Mouse (Mus musculus): Measurements from ENCODE around the gene Ms4a4b.

DNA sequence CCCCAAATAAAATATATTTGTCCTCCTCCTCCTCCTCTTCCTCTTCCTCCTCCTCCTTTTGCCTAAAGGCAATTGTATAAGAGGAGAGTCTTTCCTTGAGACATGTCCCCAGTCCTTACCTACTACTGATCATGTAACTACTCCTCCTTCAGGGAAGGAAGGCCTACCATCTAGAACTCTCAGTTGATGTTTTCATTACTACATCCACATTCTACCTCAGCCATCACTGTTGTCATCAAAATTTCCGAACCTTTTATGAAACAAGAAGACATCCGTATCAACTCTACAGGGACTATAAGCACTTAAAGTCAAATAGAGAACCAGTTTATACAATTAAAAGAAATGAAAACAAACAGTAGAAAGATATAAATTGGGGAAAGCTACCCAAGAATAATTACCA, 39.3 kb downstream of the Ms4a4b start:
- TF ChIP-seq CTCF (IDR thresholded peaks at IDR 0.05; ENCODE audit: borderline replicate concordance, insufficient read depth, low read length) (no peak), POLR2A (IDR thresholded peaks at IDR 0.05; ENCODE audit: low read depth, low read length) (no peak)

Data from embryonic fibroblast, embryonic 13.5 days (primary cell).